Mouse (Mus musculus) 416B (cell line): ENCODE results near the gene Trex1.

Source experiments
- DNase-seq: peaks from one replicate; pipeline ENCODE4 v3.0.0; 2011; ENCODE audit warnings: low read depth

The Trex1 gene

DNA sequence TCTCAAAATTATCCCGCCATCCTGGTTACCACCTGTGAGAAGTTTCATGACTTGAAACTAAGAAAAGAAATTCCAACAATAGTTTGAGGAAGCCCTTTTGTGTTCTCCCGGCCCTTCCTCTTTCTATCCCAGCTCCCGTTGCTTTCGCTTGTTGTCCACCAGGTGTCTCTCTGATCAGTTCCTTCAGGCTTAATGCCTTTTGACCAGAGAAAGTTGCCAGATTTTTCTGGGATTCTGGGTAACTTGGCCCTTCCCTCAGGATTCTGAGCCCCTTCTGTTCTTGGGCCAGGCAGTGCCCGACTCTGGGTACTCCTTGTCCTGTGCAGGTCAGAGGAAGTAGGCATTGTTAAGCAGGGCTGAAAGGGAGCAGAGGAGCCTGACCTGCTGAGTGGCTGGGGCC is 28.5 kb upstream of the Trex1 start:
- no peak for DNase-seq

DNA sequence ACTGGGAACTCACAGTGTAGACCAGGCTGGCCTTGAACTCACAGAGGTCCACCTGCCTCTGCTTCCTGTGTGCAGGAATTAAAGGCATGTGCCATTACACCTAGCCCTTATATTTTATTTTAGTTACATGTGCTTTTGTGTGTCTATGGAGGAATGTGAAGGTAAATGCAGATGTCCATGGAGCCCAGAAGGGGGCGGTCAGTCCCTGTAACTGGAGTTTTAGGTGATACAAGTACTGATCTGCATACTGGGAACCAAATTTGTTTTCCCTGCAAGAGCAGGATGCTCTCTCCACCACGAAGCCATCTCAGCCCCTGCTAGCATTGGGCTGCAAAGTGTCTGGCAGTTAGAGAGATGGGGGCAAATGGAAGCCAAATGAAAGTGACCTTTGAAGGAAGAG is 25.4 kb upstream of the Trex1 start:
- DNase-seq = peak; percentile 77

DNA sequence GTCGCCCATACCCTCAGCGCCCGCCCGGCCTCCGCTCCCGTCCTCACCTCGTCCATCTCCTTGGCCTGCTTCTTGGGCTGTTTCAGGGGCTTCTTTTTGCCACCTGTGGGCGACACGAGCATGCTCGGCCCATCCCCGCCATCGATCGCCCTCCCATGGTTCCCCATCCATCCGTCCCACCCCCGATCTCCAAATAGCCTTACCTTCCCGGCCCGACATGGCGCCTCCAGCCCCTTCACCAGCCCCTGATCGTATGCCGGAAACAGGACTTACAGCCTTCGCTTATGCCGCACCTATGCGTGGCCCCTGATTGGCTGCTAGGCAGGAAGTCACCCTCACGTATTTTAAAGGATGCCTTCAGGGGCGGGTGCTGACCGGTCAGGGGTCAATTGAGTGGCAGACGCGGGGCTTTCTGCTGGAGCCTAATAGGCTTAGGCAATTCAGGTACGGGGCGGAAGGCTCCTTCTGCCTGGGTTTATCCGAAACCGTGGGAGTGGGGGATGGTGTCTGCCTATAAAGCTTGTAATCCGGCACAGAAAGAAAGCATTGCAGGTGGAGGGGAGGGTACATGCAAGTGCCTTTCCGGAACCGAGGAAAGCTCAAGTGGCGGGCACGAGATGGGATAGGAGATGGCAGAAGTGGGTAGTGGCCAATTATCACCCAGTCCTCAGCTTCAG is 22.7 kb upstream of the Trex1 start, which contains the start of the genes Ccdc51 and Tma7:
Gene Ccdc51 (plus strand): TSS at position 370 of the 677 bp plus-strand sequence.
Gene Tma7 (minus strand): TSS at position 464 of the 677 bp plus-strand sequence.
- DNase-seq = peak; percentile 96

DNA sequence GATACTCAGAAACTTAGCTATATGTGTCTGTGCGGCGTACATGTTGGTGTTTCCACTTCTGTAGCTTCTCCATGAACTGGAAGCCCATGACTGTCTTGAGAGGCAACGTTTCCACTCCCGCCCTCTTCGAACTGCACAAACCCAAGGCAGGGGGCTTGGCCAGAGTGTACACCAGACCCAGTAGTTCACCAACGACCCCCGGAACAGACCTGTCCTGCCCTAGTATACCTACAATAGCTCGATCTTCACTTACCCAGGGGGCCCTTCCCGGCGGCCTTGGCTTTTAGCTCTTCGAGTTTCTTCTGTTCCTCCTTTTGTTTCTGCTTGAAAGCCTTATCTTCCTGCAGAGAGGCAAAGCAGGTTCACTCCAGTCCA is 22.2 kb upstream of the Trex1 start:
- DNase-seq = no peak

DNA sequence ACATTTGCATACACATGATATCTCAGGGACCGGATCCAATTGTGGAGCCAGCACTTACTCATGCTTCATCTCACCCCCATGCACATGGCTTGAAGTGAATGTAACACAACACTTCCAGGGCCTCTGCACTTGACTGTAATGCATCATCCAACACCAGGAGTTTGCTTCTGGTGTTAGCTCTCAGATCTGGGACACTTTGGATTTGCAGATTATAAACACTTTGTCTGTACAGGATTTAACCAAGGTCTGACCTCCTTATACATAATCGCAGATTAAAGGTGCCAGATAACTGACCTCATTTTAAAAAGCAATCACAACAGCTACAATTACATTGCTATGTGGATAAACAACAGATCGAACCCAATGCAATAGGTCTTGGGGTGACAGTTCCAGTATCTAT is 21.0 kb upstream of the Trex1 start:
- no peak for DNase-seq

DNA sequence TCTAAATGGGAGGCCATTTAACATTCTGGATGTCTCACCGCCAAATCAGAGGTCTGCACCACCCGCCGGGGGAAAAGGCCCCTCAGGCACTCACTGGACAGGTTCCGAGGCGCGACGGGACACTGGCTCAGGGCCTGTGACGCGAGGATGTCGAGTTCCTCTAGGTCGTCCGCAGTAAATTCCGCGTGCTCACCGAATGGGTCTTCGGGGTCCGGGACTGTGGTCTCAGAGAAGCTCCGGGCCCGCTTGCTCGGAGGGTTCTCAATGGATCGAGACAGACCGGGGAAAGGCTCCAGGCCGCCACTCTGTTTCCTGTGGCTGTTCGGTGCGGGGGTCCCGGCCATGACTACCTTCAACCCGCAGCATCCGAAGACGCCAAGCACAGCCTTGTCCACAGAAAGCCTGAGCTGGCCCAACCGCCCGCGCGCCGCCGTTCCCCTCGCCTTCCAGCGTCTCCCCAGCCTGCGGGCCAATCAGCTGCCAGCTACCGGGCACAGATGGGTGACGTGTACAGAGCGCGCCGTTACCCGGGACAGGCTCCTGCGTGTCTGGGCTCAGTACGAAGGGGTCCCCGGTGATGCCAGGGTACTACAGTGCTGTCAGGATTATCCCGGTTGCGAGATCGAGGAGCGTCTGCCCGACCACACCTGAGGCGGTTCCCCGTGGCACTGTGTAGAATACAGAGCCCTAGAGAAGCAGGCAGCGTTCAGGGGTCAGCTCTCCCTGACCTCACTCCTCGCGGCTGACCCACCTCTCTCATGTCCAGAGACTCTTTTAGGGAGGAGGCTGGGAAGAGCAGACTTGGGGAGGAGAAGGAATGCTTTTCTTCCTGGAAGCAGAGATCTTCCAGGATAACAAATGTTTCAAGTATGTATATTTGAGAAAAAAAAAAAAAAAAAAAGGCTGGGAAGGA is 14.4 kb upstream of the Trex1 start, which contains the start of gene Atrip:
Gene Atrip (minus strand): TSS at position 464 of the 913 bp plus-strand sequence.
- peak; percentile 86 for DNase-seq

DNA sequence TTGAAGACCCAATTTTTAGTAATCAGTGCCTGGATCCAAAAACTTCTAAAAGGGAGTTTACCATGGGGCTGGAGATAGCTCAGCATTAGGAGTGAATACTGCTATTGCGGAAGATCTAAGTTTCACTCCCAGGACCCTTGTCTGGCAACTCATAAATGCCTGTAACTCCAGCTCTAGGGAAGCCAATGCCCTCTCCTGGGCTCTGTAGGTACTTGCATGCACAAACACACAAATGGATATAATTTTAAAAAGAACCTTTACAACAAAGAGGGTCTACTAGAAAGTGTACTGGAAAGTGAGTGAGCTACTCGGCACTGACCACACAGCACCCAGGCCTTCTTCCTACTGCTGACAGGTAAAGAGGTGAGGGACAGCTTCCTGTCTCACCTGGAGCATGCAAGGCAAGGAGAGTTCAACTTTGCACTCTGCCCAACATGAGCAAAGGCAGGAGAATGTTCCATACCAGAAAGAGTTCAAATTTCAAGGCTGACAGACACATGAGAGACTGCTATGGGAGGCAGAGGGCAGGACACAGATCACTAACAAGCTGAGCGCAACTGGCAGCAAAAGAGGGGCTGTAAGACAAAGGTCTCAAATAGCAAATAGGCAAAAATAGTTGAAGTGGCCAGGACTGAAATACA is 8.7 kb upstream of the Trex1 start:
- no peak for DNase-seq

DNA sequence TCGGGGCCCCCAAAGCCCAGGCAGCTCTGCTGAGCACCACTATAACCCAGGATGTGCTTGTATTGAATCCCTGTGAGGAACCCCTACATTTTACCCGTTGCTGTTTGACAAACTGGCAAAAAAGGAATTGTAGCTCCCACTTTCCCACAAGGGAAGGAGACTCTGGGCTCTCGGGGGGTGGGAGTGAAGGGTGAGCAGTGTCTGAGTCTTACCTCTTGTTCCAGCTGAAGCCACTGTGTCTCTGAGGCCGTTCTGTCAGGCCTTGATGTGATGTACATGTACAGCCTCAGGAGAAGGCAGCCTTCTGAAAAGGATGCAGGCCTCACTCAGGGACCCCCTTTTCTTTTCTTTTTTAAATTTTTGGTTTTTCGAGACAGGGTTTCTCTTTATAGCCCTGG is 1.4 kb upstream of the Trex1 start:
- no peak for DNase-seq

DNA sequence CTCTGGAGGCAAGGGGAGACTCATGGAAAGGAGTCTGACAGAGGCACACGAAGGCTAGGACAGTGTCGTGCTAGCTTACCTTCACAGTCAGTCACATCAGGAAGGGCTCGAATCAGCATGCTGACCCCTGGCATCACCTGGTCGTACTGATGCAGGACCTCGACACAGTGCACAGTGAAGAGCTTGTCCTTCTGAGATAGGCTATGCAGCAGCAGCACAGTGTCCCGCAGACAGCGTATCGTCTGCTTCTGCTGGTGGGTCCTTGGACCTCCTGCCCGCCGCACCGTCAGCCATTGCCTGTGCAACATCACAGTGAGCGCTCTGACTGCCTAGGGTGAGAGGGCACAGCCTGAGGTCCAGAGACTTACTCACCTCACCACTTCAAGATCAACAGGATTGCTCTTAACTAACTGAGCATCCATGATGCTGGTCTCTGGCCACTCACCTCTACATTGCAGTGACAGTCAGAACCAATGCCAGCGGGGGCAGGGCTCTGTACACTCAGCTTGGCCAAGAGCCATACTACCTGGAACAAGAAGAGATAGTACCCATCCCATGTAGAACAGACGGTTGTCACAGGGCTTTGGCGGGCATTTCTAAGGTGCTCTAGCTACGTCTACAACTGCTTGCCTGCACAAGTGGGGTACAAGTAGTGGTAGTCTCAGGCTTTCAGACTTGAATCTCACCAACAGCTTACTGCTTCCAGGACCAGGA is 807 bp upstream of the Trex1 start:
- DNase-seq = no peak

DNA sequence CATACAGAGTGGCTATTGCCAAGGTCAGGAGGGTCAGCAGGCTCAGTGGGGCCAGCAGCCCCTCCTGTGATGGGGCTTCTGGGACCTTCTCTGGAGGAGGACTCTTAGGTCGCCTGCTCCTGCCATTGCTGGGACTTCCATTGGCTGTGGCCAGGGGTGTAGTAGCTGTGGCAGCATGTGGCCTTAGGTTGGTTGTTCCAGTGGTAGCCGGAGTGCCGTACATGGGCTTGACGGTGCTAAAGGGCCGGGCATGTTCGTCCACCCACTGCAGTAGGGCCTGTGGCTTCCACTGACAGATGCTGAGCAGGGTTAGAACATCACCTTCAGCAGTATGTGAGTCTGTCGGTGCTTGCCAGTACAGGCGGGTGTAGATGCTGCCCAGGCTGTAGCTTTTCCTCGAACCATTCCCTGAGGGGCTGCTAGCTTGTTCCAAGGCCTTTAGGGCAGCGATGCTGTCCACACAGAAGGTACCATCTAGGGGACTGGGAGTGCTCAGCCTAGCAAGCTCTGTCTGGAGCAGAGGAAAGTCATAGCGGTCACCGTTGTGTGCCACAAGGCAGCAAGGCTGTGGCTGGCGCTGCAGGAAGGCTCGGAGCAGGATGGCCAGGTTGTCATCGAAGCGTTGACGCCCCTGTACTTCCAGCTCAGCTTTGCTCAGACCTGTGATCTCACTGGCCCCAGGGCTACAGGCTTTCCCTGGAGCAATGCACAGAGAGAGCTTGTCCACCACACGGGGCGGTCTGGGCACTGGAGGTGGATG is 1.3 kb downstream of the Trex1 start:
- no peak for DNase-seq

DNA sequence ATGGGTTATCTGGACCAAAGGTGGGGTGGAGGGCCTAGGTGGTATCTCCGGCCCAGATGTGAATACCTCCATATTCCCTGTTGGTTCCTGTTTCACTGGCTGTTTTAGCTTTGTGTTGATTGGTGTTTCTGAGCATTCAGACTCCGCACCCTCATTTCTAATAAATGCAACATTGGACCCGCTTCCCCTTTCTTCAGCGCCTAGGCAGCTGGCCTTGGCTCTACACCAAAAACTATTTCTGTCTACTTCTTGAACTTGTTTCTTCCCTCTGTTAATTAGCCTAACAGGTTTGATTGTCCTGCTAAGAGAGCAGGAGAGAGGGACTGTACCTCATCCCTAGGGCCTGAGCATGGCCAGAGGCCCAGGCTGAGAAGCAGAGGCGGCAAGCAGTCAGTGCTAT is 2.0 kb downstream of the Trex1 start:
- no peak for DNase-seq

DNA sequence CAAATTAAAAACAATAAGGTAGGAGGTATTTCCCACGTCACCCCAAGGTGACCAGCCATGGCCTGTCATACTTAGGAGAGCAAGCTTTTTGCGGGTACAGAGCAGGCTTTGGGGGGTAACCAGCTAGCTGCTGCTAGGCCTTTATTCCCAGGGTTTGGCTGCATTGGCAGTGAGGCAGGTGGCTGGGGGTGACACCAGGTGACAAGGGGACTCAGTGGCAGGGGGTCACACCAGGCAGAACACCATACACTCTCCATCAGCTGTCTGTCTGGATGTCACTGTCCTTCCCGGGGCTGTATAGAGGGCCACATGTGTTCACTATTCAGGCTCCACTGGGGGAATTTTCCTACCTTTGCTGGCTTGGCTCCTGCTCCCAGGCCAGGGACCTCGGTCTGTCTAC is 2.6 kb downstream of the Trex1 start:
- DNase-seq = no peak

DNA sequence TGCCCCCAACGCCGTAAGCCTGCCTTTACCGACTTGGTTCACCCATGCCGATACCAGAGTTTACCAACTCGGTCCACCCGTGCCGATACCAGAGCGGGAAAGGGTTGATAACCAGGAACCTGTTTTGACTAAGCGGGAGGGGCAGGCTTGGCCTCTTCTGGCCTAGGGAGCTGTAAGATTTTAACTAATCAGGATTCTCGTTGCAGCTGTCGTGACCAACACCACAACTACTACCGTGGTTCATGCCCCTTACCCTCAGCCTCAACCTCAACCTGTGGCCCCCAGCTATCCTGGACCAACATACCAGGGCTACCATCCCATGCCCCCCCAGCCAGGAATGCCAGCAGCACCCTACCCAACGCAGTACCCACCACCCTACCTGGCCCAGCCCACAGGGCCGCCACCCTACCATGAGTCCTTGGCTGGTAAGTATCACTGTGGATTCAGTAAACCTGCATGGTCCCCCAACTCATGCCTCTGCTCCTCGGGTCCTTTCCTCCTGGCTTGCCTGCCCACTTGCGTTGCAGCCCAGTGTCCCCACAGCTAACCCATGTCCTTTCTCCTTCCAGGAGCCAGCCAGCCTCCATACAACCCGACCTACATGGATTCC is 3.3 kb downstream of the Trex1 start:
- DNase-seq = no peak

DNA sequence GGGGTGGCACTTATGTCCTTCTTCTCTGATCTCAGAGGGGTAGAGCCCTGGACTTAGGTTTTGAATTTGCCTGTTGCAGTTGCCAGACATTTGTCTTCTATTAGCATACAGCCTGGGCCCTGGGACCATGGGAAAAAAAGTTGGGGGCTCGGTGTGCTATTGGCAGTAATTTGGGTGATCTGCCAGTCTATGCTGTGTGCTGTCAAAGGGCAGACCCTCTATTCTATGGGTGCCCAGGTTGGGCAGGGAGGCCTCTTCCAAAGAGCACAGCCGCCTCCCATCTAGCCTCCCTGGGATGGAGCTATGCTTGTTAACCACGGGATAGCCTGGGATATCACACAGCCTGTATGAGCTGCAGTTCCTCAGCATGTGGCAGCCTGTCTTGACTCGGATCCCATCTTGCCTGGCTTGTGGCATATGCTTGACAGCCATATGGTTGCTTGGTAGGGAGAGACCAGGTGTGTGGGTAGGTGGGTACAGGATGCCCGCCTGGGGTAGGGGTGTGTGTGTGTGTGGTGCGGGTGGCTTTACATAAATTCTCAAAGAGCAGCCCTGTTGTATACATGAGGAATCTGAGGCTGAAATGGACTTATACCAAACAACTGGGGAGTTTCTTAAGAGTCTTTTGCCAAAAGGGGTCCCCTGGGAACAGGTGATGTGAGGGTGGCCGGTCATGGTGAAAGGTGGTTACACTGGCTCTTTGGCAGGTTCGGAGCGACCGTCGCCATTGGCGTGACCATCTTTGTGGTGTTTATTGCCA is 4.1 kb downstream of the Trex1 start:
- no peak for DNase-seq

DNA sequence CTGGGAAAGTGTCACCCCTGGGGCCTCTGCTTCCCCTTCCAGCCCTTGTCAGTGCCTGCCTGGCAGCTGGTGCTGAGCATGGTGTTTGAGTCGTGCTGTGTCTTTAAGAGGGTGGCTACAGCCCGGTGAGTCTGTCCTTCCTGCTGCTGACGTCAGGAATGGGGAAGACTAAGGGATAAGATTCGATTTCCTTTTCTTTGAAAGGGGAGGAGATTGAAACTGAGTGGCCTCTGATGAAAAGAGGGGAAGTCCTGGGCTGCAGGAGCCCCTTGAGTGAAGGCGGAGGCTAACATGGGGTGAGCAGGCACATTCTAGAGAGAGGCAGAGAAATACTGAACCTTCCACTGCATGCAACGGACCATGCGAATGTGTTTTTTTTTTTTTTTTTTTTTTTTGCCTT is 4.8 kb downstream of the Trex1 start:
- DNase-seq = peak; percentile 95

DNA sequence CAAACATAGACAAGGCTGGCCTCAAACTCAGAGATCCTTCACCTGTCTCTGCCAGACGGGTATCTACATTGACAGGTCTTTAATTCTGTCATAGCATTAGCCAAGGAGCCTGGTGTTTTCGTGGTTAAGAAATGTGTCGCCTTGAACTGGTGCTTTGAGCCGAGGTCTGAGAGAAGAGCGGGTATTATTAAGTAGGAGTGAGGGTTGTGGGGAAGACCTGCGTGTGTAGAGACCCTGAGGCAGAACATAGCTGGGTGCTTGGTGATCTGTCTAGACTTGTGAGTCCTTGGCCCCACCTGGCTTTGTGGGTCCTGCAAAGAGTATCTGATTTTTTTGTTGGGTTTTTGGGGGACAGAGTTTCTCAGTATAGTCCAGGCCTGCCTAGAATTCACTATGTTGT is 5.7 kb downstream of the Trex1 start:
- DNase-seq = no peak

DNA sequence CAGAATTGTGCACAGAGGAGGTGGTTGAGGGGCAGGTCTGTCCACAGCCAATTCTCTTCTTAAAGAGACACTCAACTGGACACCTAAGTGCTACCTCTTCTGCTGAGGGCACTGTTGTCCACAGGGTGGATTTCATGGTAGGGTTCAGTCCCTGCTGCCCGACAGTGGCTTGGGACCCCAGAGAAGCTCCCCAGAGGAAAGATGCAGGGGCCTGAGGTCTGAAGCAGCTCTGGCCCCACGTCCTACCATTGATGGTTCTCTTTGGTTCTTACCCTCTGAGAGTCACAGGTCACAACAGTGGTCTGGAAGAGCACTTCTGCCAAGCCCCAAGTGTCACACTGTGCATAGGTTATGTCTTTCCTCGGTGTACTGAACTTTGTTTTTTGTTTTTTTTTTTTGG is 6.2 kb downstream of the Trex1 start:
- DNase-seq = no peak

DNA sequence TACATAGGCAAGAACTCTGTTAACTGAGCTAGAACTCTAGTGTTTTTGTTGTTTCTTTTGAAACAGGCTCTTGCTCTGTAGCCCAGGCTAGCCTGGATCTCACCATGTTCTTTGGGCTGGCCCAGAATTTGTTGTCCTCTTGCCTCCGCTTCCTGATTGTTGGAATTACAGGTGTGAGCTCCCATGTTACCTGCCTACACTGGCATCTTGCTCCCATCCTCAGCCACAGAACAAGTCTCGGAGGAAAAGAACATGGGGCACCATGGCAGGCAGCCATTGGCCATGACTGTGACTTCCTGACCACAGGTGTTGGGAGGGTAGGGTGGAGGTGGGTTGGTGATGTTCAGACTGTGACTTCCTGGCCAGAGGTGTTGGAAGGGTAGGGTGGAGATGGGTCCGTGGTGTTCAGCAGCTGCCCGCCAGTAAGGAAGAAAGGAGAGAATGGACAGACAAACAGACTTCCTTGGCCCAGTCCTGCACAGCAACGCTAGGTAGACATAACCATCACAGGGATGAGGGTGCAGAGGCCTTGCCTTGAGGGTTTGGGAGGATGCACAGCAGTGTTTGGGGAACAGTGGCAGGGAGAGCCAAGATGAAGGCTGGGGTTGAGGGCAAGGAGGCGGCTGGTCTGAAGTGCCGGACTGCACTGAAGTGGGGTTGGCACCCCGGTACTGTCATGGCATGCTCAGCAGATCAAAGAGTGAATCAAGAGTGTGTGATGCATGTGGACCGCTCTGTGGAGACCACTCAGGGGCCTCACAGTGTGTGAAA is 6.9 kb downstream of the Trex1 start:
- DNase-seq = no peak
